19 mouse cellular contexts compared by ENCODE assay signal in the genomic region with DNA sequence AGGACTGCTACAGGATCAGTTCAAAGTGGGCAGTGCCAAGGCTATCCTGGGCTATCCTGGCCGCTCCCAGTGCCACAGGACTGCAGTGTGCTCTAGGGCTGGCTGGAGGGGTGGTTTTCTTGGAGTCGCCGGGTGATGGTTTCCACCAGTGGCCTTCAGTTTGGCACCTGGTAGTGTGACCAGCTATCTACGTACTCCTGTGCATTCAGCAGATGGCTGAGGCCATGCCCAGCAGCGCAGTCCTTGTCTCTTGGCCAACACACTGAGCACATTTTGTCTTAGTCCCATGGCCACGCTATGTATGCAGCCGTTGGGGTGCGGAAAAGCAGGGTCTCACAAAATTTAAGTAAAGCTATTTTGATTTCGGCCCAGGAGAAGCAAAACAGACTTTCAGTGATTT. TPM values are rescaled to one million over a fixed set of nuclear protein-coding genes. Genes with fewer than 3 reads are reported as not detected.
DNase-seq lines count a peak whose midpoint lies in the region; ATAC-seq lines count a peak whose summit lies in the region.
"Had no signal": no experiment of that assay in that cellular context is flagged by ENCODE, and none has a peak within 500 bp of the region (broad histone marks: within the 10 kb centered on the region; RNA-seq: fewer than 3 reads in every experiment).

No protein-coding gene starts in this region.

- 93% methylated on average over 9 of the region's 9 CpGs for WGBS in forebrain, embryonic 13.5 days

- peak; percentile 80 for DNase-seq in cerebellum, adult 11-12 months
- DNase-seq in cerebellum, adult 8-10 months, result peak; percentile 56
- peak; percentile 49 to 76 for DNase-seq in cerebellum, postnatal 14 days
- no peak for DNase-seq in adrenal gland, adult (ENCODE audit: inconsistent age in 2 of 2, low spot score in 1 of 2)
- DNase-seq in frontal cortex, postnatal 36 days (ENCODE audit: low spot score in 2 of 2), result no peak
- DNase-seq: adrenal gland, postnatal 14 days; gastrocnemius, postnatal 36 days; heart, adult 11 months; heart, postnatal 10 days; heart, postnatal 4 days; kidney, adult 8-10 months had no signal

- no peaks in the 10 kb centered on the region for H3K36me3 ChIP-seq in forebrain, embryonic 13.5 days (ENCODE audit: poor library complexity, severe bottlenecking)
- H3K36me3 ChIP-seq: embryonic facial prominence, embryonic 10.5 days; heart, embryonic 10.5 days; hindbrain, embryonic 12.5 days had no signal

- 0 out of 2 replicates have a peak, but pooled peaks cover 6% of the 10 kb centered on the region for H3K27me3 ChIP-seq in forebrain, embryonic 13.5 days

- H3K4me2 ChIP-seq in forebrain, embryonic 13.5 days, result no peak overlapping the region
- H3K4me2 ChIP-seq: hindbrain, embryonic 12.5 days had no signal

- H3K4me1 ChIP-seq in forebrain, embryonic 13.5 days, result peaks cover 7% of the 10 kb centered on the region; the same call in 1 of the 2 replicates

- no peak for ATAC-seq in forebrain, embryonic 13.5 days
- ATAC-seq: forebrain, embryonic 14.5 days; hindbrain, embryonic 16.5 days; inflammation-experienced regulatory T-cells, adult 6 months; intestine, postnatal 0 days had no signal

- no peak overlapping the region for H3K9ac ChIP-seq in forebrain, embryonic 13.5 days
- H3K9ac ChIP-seq: hindbrain, embryonic 12.5 days had no signal

- H3K4me3 ChIP-seq in forebrain, embryonic 13.5 days, result no peak overlapping the region
- H3K4me3 ChIP-seq: embryonic facial prominence, embryonic 10.5 days; heart, embryonic 10.5 days; hindbrain, embryonic 12.5 days had no signal

- no peaks in the 10 kb centered on the region for H3K9me3 ChIP-seq in forebrain, embryonic 13.5 days (replicated peaks)
- H3K9me3 ChIP-seq: embryonic facial prominence, embryonic 10.5 days; heart, embryonic 10.5 days; hindbrain, embryonic 12.5 days had no signal

- H3K27ac ChIP-seq in forebrain, embryonic 13.5 days, result no peak overlapping the region
- H3K27ac ChIP-seq: embryonic facial prominence, embryonic 10.5 days; heart, embryonic 10.5 days; hindbrain, embryonic 12.5 days had no signal

RNA-seq across cellular contexts. Expression of gene Syt6, which starts 41.0 kb away (rescaled TPM):
- 6.2 and 9.0 TPM in 2 replicates for polyA plus RNA-seq in forebrain, embryonic 13.5 days (2015; fragmentation: Nextera tagmentation; extraction: Ambion mirVana)
- polyA plus RNA-seq: inflammation-experienced regulatory T-cells, adult 6 months had no signal

Comparison
In these comparisons a context has a peak if more than half of its experiments do, and no peak if none do; other contexts are left out.
1. DNase-seq: peak in cerebellum, adult 11-12 months (single experiment), cerebellum, adult 8-10 months (single experiment) and cerebellum, postnatal 14 days (2 of 2); none in adrenal gland, adult (0 of 2) and frontal cortex, postnatal 36 days (0 of 2).